Mouse (Mus musculus) liver, postnatal 0 days (tissue): ENCODE measurements at regions not wholly inside any gene's neighbourhood (a gene's known extent, or its start where the extent isn't known, plus 50 kb on each side); places are given as distances from the start of the nearest gene placed in this dataset.

Experiments used
- ATAC-seq: fragments of 200-750 bp; cut with Nextera tagmentation; 2 replicates; pipeline ENCODE4 v1.8.0; 2017; ENCODE audit warnings: mild to moderate bottlenecking, moderate library complexity
- DNase-seq: peaks from one replicate; pipeline ENCODE4 v3.0.0-alpha.2; 2016
- H3K27ac ChIP-seq: fragments of 300-500 bp; sonication (generic); 2 replicates; pipeline ENCODE4 v1.5.1; 2014; ENCODE audit warnings: antibody characterized with exemption, moderate library complexity, mild to moderate bottlenecking, low read depth
- H3K27me3 ChIP-seq: fragments of 300-500 bp; sonication (generic); 2 replicates; pipeline ENCODE4 v1.6.1; 2014; ENCODE audit warnings: low read length, control low read depth, mixed read lengths; ENCODE audit not compliant: insufficient read depth
- H3K36me3 ChIP-seq: fragments of 300-500 bp; sonication (generic); replicated peaks from 2 replicates; pipeline ENCODE4 v1.6.1; 2014; ENCODE audit warnings: mild to moderate bottlenecking, control low read depth, low read length, moderate library complexity, mixed read lengths; ENCODE audit not compliant: insufficient read depth
- H3K4me1 ChIP-seq: fragments of 300-500 bp; sonication (generic); 2 replicates; pipeline ENCODE4 v1.6.1; 2014; ENCODE audit warnings: antibody characterized with exemption, mild to moderate bottlenecking, control low read depth; ENCODE audit not compliant: insufficient read depth
- H3K4me2 ChIP-seq: fragments of 300-500 bp; sonication (generic); 2 replicates; pipeline ENCODE4 v1.6.1; 2014; ENCODE audit warnings: low read depth, mild to moderate bottlenecking, low read length, moderate library complexity, mixed read lengths
- H3K4me3 ChIP-seq: fragments of 300-500 bp; sonication (generic); 2 replicates; pipeline ENCODE4 v1.5.1; 2014; ENCODE audit warnings: low read depth, low read length
- H3K9ac ChIP-seq: fragments of 300-500 bp; sonication (generic); replicated peaks from 2 replicates; pipeline ENCODE4 v1.6.1; 2014; ENCODE audit warnings: mild to moderate bottlenecking, moderate library complexity
- H3K9me3 ChIP-seq: fragments of 300-500 bp; sonication (generic); 2 replicates; pipeline ENCODE4 v1.6.1; 2016; ENCODE audit warnings: mild to moderate bottlenecking, control low read depth, low read length, mixed read lengths
- CTCF ChIP-seq: sonication (generic); IDR thresholded peaks from 2 replicates; pipeline ENCODE4 v1.5.1; 2016; ENCODE audit warnings: antibody characterized with exemption, low read depth
- EP300 ChIP-seq: IDR thresholded peaks from 2 replicates; pipeline ENCODE4 v1.6.1; 2016; ENCODE audit warnings: antibody characterized with exemption, low read depth, mild to moderate bottlenecking
- WGBS: fragments of 180-500 bp; shearing (Covaris S2); extraction: QIAGEN DNeasy Blood & Tissue Kit; methylation state at CpG from one replicate; pipeline ENCODE4 v1.1.7; 2014; ENCODE audit not compliant: insufficient replicate concordance; 5-methylcytosine and 5-hydroxymethylcytosine counted together

DNA sequence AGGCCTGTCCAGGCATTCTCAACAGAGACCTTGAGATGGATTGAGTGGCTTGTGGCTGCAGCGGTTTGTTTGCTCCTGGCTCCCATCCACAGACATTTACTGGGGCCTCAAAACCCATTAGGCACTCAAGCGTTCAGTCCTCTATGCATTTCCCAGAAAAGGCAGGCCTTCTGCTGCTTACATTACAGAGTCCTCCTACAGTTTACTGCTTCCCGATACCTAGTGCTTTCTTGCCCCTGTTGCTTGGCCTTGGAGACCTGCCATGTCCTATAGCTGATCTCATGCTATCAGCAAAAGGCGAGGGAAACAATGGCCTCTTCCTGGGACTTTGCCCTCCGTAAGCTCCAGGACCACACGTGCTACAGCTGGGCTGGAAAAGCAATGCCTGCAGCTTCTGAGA is 85.7 kb downstream of the Atp1a1 start:
- H3K36me3 ChIP-seq = no peaks in the 10 kb centered on the region
- H3K4me2 ChIP-seq = no peak overlapping the region
- ATAC-seq = no peak
- TF ChIP-seq CTCF (no peak), EP300 (no peak)
- WGBS = 55% methylated on average over 6 of the region's 6 CpGs
- no peaks in the 10 kb centered on the region for H3K9me3 ChIP-seq
- peak overlapping the region; percentile 71 for H3K27ac ChIP-seq
- H3K4me3 ChIP-seq = no peak overlapping the region
- H3K4me1 ChIP-seq = peaks cover 30% of the 10 kb centered on the region
- no peak overlapping the region for H3K9ac ChIP-seq
- H3K27me3 ChIP-seq = no peaks in the 10 kb centered on the region
- peak; percentile 25 for DNase-seq

GRCm38 (mm10) chr3:101517547-101517946 is 86.9 kb downstream of the Atp1a1 start:
- H3K4me2 ChIP-seq = peak overlapping the region; percentile 32; the same call in 1 of the 2 replicates
- TF ChIP-seq EP300 (no peak), CTCF (no peak)
- no peaks in the 10 kb centered on the region for H3K9me3 ChIP-seq
- no peak overlapping the region for H3K9ac ChIP-seq
- no peaks in the 10 kb centered on the region for H3K36me3 ChIP-seq
- H3K4me1 ChIP-seq = peaks cover 38% of the 10 kb centered on the region
- 70% methylated on average over 6 of the region's 6 CpGs for WGBS
- H3K27ac ChIP-seq = peak overlapping the region; percentile 92
- no peak for DNase-seq
- no peak for ATAC-seq
- H3K27me3 ChIP-seq = no peaks in the 10 kb centered on the region
- no peak overlapping the region for H3K4me3 ChIP-seq

DNA sequence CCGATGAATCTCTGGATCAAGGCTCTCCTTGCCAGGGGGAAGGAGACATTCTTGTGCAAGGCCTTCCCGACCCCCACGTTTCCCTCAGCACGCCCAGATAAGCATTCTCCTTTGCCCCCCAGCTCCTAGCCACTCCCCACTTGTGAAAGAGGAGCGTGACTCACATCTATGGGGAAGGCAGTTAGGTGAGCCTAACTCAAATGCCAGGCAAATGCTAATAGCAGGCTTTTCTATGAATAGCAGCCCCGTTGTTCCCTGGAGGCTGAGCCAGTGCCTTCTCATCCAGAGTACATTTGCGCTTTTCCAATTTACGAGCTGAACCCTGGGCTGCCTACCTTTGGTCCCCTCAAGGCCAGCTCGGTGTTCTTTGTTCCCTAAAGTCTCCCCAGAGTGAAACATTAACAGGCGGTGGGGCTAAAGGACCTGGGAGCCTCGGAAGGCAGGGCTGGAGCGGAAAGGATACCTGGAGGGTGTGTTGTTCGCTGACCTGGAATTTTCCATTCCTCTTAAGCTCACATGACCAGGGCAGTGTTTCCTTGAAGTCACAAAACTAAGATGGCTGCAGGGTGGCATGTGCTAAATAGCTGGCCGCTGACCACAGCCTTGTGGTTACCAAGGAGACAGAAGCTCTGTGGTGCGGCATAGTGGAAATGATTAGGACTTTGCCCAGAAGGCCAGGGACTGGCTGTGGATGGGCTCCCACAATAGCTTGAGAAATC is 87.5 kb downstream of the Atp1a1 start:
- Histone ChIP-seq H3K4me3 (no peak overlapping the region), H3K4me1 (peaks cover 38% of the 10 kb centered on the region), H3K9ac (peak overlapping the region; percentile 22), H3K4me2 (peak overlapping the region; percentile 32; the same call in 1 of the 2 replicates), H3K36me3 (no peaks in the 10 kb centered on the region), H3K27me3 (no peaks in the 10 kb centered on the region), H3K27ac (peak overlapping the region; percentile 92), H3K9me3 (no peaks in the 10 kb centered on the region)
- peak; percentile 76 for ATAC-seq
- WGBS = 53% methylated on average over 15 of the region's 15 CpGs
- DNase-seq = peak; percentile 46
- TF ChIP-seq CTCF = no peak
- no peak for TF ChIP-seq EP300

DNA sequence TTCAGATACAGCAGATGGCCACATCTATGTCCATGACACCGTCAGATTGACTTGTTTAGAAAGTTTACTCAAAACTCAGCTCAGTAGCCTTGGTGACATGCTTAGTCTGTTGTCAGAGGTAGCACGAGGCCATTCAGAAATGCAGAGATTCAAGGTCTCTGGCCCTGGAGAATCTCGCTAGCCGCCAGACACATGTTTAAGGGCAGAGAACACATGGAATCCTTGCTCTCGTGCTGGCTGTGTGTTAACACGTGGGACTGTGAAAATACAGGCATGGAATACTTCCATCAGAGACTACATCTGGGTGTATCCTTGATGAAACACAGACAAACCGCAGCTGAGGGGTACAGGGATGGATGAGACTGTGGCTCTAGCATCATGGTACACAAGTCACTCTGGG is 88.9 kb downstream of the Atp1a1 start:
- Histone ChIP-seq H3K4me2 (no peak overlapping the region), H3K27me3 (no peaks in the 10 kb centered on the region), H3K9ac (no peak overlapping the region), H3K27ac (peak overlapping the region; percentile 92), H3K4me3 (no peak overlapping the region), H3K4me1 (peaks cover 38% of the 10 kb centered on the region), H3K9me3 (no peaks in the 10 kb centered on the region), H3K36me3 (no peaks in the 10 kb centered on the region)
- ATAC-seq = no peak
- TF ChIP-seq CTCF (no peak), EP300 (no peak)
- DNase-seq = no peak
- 81% methylated on average over 7 of the region's 7 CpGs for WGBS

GRCm38 (mm10) chr3:101513611-101514311 is 90.7 kb downstream of the Atp1a1 start:
- no peaks in the 10 kb centered on the region for H3K27me3 ChIP-seq
- no peaks in the 10 kb centered on the region for H3K36me3 ChIP-seq
- H3K4me3 ChIP-seq = no peak overlapping the region
- WGBS = 57% methylated on average over 13 of the region's 13 CpGs
- peak overlapping the region; percentile 9 for H3K27ac ChIP-seq
- no peak overlapping the region; the same call in 1 of the 2 replicates for H3K4me2 ChIP-seq
- no peak for DNase-seq
- no peak overlapping the region for H3K9ac ChIP-seq
- no peak for TF ChIP-seq EP300
- no peak for TF ChIP-seq CTCF
- H3K4me1 ChIP-seq = peaks cover 35% of the 10 kb centered on the region
- H3K9me3 ChIP-seq = no peaks in the 10 kb centered on the region
- no peak for ATAC-seq
